Mouse (Mus musculus): ENCODE data around the gene Vmn1r85.

- no peak for TF ChIP-seq CTCF (conservative IDR thresholded peaks at IDR 0.05; ENCODE audit: insufficient read depth, insufficient read length, low read depth, low read length)
- TF ChIP-seq POLR2A (IDR thresholded peaks at IDR 0.05; ENCODE audit: low read depth, low read length) = peak; percentile 82
These were observed 60.6 kb downstream of the Vmn1r85 start, which contains the start of gene Chmp2a for GRCm38 (mm10) chr7:13034148-13034977.

All from kidney, adult 2 months (tissue).